Mouse (Mus musculus) embryonic fibroblast, embryonic 13.5 days (primary cell): ENCODE data around the gene Fstl4. TPM values are rescaled to one million over a fixed set of nuclear protein-coding genes. Genes with fewer than 3 reads are reported as not detected.

Experiments used
- H3K27ac ChIP-seq: 2 replicates; pipeline ENCODE4 v1.5.1; 2012; ENCODE audit warnings: low read length, control low read depth, inconsistent platforms; ENCODE audit not compliant: insufficient read depth
- H3K4me1 ChIP-seq: 2 replicates; pipeline ENCODE4 v1.6.1; 2011; ENCODE audit warnings: low read length; ENCODE audit not compliant: control insufficient read depth, insufficient read depth
- H3K4me3 ChIP-seq: 2 replicates; pipeline ENCODE4 v1.5.1; 2011; ENCODE audit warnings: mild to moderate bottlenecking, control low read depth, low read length; ENCODE audit not compliant: insufficient read depth
- CTCF ChIP-seq: IDR thresholded peaks from 2 replicates; pipeline ENCODE4 v1.5.1; 2011; ENCODE audit warnings: mild to moderate bottlenecking, control low read depth, low read length, moderate library complexity, borderline replicate concordance; ENCODE audit not compliant: insufficient read depth
- POLR2A ChIP-seq: IDR thresholded peaks from 2 replicates; pipeline ENCODE4 v1.6.1; 2011; ENCODE audit warnings: low read depth, mild to moderate bottlenecking, control low read depth, low read length, moderate library complexity
- polyA plus RNA-seq: library from polyadenylated mRNA; stranded (reverse); fragments of >200 nt; gene quantifications from 2 replicates; pipeline ENCODE4 v1.2.4, GENCODE M21; 2011; ENCODE audit warnings: low read depth; ENCODE audit not compliant: missing spikeins, insufficient read length

Fstl4 gene
- polyA plus RNA-seq, 1 experiment = 0.74 TPM

DNA sequence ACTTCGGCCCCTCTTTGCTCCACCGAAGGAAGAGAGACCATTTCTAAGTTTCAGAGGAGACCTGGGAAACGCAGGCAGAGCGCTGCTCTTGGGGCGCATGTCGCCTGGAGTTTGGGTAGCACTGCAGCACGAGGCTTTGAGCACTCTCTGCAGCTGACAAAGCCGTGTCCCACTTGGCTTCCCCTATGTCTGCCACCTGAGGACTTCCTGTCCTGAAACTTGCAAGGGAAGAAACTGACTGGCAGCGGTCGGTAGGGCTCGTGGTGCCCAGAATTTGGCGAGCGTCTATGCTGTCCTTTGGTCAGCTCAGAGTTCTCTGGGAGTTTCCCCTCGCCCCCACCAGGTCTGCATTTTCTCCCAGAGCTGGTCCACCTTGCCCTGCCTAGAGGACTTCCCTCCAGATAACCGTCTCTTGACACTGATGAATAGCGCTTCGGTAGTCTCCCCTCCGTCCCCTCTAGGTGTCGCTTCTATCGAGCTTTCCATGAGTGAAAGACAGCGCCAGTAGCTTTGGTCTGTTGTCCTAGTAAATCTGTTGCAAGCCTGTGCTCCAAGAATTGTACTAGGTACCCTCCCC, 1.3 kb downstream of the Fstl4 start:
- no peak for TF ChIP-seq POLR2A
- peak; percentile 26; the same call in 1 of the 2 replicates for TF ChIP-seq CTCF
- Histone ChIP-seq H3K4me3 (no peak overlapping the region), H3K27ac (no peak overlapping the region), H3K4me1 (no peaks in the 10 kb centered on the region)

DNA sequence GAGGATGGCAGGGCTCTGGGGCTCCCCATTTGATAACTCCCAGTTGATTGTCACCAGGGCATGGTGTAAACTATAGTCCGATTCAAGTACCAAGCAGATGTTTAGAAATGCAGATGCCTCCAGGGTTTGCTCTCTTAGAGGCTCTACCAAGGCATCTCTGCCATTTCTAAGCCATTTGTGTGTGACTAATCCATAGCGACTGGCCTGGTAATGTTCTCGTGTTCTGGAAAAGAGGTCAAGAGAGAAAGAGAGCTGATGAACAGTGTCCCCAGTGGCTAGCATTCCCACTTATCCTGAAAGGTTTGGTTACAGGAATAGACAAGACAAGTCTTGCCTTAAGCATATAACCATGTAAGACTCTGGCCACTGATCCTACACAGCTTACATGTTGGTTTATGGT, 3.5 kb downstream of the Fstl4 start:
- TF ChIP-seq POLR2A (no peak), CTCF (no peak)
- H3K27ac ChIP-seq = no peak overlapping the region
- no peak overlapping the region for H3K4me3 ChIP-seq
- no peaks in the 10 kb centered on the region for H3K4me1 ChIP-seq

DNA sequence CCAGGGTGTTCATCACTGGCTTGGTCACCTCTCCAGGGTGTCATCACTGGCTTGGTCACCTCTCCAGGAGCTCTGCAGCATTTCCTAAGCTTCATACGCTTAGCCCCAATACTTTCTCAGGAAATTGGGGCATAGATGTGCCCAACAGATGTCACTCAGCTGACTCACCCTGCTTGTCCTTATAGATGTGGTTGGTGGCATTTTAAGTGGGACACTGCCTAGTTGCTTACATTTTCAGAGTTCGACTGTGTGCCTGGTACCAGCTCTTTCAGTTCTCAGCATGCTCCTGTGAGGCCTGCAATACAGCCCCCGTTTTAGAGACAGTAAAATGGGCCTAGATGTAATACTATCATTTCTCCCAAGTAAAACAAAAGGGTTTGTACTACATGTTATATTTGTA, 8.6 kb downstream of the Fstl4 start:
- no peak for TF ChIP-seq POLR2A
- TF ChIP-seq CTCF = no peak
- no peak overlapping the region for H3K4me3 ChIP-seq
- no peaks in the 10 kb centered on the region for H3K4me1 ChIP-seq
- H3K27ac ChIP-seq = no peak overlapping the region

DNA sequence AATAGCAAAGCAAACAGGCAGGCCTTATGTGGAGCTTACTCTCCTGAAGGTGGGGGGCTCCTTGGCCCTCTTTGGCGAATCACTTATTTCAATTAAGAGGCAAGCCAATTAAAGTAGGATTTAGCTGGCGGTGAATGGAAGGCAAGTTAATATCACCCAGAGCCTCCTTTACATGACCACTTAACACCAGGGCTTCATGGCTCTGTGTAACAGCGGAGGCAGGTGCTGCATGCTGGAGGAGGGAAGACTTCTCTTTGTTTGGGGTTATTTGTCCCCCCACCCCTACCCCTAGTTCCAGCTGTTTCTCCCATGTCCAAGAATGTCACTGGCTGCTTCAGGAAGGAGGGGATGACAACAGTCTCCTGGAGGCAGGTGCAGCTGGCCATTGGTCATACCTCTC, 10.9 kb downstream of the Fstl4 start:
- TF ChIP-seq CTCF (no peak), POLR2A (no peak)
- Histone ChIP-seq H3K4me3 (no peak overlapping the region), H3K4me1 (no peaks in the 10 kb centered on the region), H3K27ac (no peak overlapping the region)

DNA sequence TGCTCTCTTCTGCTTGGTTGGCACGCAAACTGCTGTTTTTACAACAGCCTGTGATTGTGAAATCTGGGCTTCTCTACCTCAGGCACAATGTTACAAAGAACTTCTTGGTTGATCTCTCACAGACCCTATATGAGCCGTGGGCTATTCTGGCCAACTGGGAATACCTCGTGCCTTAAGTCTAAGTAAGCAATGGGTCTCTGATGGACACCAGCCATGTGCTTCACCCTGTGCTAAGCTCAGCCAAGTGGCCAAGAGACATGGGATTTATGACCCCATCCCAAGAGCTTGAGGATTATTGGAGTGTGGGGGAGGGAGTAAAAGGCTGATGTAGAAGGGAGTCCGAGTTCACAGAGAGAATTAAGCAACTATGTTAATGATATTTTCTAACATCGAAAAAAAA, 18.0 kb downstream of the Fstl4 start:
- H3K4me3 ChIP-seq = no peak overlapping the region
- TF ChIP-seq POLR2A = no peak
- TF ChIP-seq CTCF = no peak
- H3K27ac ChIP-seq = no peak overlapping the region
- H3K4me1 ChIP-seq = no peaks in the 10 kb centered on the region

DNA sequence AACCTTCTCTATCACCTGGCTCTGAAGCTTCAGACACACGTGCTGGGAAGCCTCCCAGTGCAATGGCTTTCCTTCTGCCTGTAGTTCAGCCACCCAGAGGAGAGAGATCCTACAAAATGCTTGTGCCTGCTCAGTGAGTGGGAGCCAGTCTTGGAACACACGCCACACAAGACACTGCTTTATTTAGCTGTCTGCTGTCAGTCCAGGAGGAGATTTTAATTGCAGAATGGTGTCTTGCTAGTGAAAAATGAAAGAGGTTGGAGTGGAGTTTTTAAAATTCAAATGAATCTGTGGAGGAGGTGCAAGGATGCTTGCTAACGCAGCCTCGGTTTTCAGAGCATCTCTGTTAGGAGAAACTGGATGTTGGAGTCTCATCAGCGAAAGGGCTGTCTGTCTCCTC, 29.9 kb downstream of the Fstl4 start:
- no peak for TF ChIP-seq POLR2A
- no peak for TF ChIP-seq CTCF
- Histone ChIP-seq H3K27ac (no peak overlapping the region), H3K4me3 (no peak overlapping the region), H3K4me1 (no peaks in the 10 kb centered on the region)

DNA sequence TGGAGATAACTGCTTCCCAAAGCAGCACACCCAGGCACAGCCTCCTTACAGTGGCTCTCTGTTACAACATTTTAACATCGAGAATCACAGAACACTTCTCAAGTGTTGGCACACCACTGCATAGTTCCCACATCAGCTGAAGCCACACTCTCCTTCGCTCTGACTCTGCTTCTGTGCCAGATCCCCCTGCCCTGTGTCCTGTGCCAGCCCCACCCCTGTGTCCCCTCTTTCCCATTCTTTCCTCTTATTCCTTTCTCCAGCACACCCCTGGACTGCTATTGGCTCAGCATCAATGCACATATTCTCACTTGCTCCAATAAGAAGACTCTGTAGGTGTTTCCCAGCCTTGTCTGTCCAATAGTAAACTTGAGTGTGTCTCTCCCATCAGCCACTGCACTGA, 45.1 kb downstream of the Fstl4 start:
- no peak overlapping the region for H3K4me3 ChIP-seq
- H3K4me1 ChIP-seq = no peaks in the 10 kb centered on the region
- TF ChIP-seq POLR2A = no peak
- H3K27ac ChIP-seq = no peak overlapping the region

DNA sequence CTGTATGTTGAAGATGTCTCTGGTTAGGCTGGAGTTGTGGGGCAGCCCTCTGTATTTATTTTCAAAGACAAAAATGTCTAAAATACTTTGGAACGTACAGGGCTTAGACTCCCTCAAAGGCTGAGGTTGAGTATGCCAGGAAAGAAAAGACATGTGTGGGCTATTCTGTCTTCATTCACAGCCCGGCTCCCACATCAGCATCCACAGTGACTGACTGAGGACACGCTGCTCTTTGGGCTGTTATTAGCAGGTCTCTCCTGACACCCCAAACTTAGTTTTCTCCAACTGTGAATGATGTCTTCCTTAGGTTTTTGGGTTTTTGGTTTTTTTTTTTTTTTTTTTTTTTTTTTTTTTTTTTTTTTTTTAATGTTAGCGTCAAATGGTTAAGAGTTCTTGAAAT, 51.6 kb downstream of the Fstl4 start:
- Histone ChIP-seq H3K4me3 (no peak overlapping the region), H3K4me1 (no peaks in the 10 kb centered on the region), H3K27ac (no peak overlapping the region)
- TF ChIP-seq POLR2A (no peak), CTCF (no peak)

DNA sequence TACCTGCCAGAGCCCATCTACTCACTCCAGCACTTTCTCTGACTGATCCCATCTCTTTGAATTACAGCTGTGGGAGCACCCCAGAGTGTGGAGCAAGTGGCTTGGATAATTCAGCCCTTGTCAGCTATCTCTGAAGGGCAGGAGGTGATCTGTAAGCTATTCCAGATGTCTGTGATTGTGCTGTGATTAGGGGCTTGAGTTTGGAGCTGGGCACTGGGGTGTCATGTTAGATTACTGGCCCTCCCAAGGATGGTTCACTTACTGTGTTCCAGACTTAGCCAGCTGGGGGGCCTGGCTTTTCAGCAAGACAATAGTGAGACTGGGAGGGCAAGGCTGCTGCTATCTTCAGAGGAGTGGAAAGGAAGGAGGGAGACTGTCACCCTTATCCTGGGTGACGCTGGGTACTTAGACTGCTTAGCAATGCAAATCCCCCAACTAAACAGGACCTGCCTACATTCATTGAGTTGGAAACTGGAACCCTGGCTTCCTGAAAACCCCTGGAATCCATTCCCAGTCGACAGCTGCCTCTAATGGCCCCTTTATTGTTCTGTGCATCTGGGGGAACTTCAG, 56.0 kb downstream of the Fstl4 start:
- Histone ChIP-seq H3K27ac (no peak overlapping the region), H3K4me3 (no peak overlapping the region)
- TF ChIP-seq POLR2A = no peak
- TF ChIP-seq CTCF = no peak

DNA sequence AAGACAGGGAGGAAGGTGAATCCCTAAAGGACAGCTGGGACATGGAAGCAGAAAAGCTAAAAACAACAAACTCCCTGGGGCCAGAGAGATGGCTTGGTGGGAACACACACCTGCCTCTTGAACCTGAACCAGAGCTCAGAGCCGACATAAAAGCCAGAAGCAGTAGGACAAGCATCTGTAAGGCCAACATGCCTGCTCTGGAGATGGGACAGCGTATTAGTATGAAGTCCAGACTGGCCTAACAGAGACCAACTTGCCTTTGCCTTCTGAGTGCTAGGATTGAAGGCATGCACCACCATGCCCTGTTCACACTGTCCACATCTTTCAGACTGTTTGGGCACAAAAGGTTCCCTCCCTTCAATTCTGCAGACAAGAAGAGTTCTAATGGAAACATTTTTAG, 62.2 kb downstream of the Fstl4 start:
- no peak for TF ChIP-seq CTCF
- no peak for TF ChIP-seq POLR2A
- Histone ChIP-seq H3K27ac (no peak overlapping the region), H3K4me1 (no peaks in the 10 kb centered on the region), H3K4me3 (no peak overlapping the region)

More for the DNA sequence above, 56.0 kb downstream of the Fstl4 start:
- H3K4me1 ChIP-seq = no peaks in the 10 kb centered on the region
